Mouse (Mus musculus) natural killer cell, adult 2 months (primary cell): Measurements from ENCODE around the gene Ttc23l.
"Not testable (repeated sequence)": the region's sequence is repeated elsewhere in the genome, so short reads cannot be mapped to it uniquely, and the experiment has no call there.

Source experiments
- DNase-seq, 2 experiments: peaks; one replicate each; pipeline ENCODE4 v3.0.0; 2022; ENCODE audit warnings: low spot score in 2 of 2

Gene Ttc23l

GRCm38 (mm10) chr15:10558465-10558864, at the start of gene Ttc23l:
Ttc23l (minus strand) TSS chr15:10558668.
- DNase-seq: no peak

DNA sequence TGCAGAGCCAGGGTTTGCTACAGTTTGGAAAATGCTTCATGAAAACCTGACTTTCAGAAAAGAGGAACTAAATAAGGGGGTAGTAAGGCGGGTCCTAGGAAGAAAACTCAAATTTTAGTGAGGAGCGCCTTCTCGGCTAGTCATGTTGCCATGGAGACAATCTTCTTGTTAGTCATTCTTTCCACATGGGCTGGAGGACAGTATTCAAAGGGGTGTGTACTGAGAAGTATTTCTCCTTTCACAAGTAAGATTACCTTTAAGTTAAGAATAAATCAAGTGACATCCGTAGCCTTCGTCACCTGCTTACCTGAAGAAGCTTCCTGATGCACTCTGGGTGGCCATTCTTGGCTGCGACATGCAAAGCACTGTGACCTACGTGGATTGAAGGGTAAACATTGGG, 40.9 kb upstream of the Ttc23l start:
- DNase-seq: no peak

GRCm38 (mm10) chr15:10598259-10599225, 40.1 kb upstream of the Ttc23l start:
- DNase-seq: no peak

DNA sequence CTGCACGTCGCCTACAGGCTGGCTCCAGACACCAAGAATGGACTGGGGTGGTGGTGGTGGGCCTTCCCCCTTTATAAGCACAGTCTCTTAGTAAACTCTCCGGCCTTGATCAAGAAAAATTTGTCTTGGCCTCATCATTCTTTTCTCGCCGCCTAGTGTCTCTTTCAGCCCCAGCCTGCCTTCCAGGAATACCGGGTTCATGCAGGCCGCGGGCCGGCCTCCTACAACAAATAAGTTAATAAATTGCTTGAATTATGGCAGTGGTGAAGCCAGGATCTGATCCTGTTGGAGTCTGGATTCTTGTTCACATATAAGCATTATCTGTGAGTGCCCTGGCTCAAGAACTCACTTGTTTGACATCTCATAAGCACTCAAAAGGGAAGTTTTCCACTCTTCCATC, 38.4 kb upstream of the Ttc23l start:
- no peak for DNase-seq

DNA sequence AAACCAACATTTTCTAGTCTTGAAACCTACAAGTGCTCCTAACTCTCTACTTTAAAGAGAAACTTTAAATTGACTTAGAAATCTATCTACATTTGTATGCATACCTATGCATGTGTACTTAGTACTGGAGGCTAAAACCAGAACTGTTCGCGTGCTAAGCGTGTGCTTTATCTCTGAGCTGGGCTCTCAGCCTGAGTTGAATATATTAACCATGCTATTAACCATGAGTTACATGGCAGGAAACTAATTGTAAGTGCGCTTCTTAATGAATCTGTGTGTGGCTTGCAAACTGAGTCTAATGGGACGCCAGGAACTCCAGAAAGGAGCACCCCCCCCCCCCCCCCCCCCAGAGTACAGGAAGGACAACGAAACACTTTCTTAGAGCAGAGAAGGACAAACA, 36.9 kb upstream of the Ttc23l start:
- DNase-seq: no peak

DNA sequence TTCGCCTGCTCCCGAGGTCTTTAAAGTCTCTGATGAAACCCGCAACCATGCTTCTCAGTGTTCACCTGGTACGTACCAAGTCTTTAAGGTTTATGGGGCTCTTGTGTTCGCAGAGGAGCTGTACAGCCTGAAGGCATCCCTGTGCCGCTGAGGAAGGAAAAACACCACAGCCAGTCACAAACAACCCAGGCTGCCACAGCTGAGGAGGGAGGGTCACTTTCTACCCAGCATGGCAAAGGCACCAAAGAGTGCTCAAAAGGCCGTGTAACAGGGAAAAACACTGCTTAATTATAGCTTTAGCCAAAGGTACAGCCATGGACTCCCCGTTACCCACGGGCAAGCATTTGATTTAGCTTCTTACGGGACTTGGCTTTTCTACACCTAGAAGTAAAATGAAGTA, 36.4 kb upstream of the Ttc23l start:
- no peak for DNase-seq

DNA sequence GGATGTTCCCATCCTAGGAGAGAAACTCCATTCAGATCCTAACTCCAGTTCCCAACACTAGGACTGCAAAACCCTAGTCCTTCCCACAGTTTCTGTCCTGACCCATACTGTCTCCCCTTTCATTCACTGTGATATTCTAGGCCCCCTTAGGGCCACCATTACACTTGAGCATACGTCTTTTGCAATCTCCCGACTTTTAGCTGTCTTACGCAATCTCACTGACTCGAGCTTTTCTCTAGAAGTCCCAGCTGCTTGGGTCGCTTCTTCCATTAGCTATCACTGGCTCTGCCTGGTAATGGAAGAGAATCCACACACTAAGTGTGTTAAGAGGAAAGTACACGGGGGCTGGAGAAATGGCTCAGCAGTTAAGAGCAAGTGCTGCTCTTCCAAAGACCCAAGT, 34.6 kb upstream of the Ttc23l start:
- no peak for DNase-seq

GRCm38 (mm10) chr15:10586565-10586964, 28.1 kb upstream of the Ttc23l start:
- no peak for DNase-seq

DNA sequence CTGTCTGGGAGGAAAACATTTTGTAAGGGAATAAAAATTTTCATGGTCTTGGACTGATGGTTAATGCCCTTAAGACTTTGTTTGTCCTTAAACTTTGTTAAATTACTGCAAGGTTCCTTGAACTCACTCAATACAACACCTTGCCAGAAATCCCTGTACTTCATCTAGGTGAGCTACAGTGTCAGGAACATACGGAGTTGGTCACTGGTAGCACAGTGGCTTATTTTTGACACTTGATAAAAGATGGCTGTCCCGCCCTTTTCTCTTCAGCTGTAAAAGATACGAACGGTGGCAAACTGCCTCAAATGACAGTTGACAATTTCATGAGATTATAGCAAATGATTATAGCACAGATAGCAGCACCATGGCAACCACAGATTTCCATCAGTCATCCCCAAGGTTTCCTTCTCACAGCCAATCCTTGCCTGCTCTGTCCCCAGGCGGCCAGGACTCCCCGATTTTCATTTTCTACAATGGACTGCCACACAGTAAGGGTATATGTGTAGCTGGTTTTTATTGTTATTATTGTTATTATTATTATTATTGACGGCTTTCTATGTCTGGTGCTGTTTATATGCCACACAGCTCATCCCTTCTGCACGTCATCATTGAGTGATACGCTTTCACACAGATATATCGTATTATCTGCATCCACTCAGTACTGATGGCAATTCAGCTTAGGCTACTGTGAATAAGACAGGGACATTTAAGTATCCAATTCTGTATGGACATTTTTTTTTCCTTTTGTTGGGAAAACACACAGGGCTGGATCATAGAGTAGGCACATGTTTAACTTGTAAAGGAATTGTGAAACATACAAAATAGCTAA, 26.1 kb upstream of the Ttc23l start:
- no peak for DNase-seq

DNA sequence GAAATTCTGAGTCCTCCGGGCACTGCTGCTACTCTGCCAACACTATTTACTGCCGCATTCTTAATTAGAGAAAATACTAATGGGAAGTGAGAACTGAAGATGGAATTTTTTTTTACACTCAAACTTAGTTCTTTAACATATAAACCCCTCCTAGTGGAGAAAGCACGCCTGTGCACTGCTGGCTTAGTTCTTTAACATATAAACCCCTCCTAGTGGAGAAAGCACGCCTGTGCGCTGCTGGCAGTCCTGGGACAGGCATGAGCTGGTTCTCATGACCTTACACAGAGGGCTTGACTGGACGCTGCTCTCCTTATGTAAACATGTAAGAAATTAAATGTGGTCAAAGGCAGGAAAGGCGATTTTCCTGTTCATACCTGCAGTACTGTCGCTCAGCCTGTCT, 24.9 kb upstream of the Ttc23l start:
- peak; percentile 15 to 51 for DNase-seq

GRCm38 (mm10) chr15:10579159-10579558, 20.7 kb upstream of the Ttc23l start:
- no peak for DNase-seq

- no peak for DNase-seq
Observed at GRCm38 (mm10) chr15:10566486-10566885, 8.0 kb upstream of the Ttc23l start.

DNA sequence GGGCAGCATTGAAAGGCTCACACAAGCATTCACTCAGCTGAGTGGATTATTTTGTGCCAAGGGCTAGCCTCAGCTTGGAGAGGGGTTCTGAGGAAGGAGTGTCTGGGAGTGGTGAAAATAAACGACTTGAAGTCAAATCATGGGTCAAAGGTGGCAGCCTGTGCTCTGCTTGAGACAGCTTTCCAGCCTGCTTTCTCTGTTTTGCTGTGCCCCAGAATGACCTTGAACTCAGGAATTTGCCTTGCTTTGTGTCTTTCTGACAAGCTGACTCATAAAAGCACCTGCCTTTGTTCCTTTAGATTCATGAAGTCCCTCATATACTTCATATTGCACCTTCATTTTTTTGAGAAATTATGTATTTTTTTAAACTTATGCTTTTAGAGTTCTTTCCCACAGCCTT, 5.7 kb upstream of the Ttc23l start:
- DNase-seq: no peak

- DNase-seq: no peak
Observed at GRCm38 (mm10) chr15:10562281-10562680, 3.8 kb upstream of the Ttc23l start.

- DNase-seq: no peak
Observed at GRCm38 (mm10) chr15:10560005-10560404, 1.5 kb upstream of the Ttc23l start.

- DNase-seq: no peak
Observed at GRCm38 (mm10) chr15:10554336-10554735, 4.1 kb downstream of the Ttc23l start.

DNA sequence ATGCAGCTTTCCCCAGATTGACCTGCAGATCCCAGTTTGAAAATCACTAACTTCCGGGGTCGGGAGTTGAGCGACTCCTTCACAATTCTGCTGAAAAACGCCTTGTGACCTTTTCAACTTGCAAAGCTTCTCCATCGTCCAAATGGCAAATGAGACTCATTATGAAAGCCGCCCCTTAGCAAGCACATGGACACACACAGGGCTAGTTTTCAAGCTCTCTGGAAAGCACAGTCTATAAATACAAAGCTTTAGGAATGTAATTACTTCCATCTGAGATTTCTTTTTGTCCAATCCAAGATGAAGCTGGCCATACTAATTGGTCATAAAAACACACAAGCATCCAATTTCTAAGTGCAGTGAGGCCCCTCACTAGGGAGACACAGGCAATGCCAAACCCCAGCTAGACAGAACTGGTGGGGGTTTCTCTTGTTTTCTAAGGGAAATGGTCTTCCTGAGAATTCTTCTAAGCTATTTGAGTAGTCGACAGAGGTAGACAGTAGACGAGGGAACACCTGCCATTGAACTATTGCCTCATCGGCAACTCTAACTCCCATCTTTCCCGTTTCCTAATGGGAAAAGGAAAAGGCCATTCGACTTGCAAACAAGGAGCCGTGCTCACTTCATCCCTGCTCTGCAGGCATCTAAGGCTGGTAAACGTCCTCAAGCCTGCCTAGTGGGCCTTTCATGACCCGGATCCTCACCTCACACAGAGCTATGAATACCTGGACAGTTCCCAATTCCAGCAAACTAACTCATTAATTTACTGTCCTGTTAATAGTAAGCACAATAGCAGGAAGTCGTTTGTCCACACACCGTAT, 18.0 kb downstream of the Ttc23l start:
- no peak for DNase-seq

DNA sequence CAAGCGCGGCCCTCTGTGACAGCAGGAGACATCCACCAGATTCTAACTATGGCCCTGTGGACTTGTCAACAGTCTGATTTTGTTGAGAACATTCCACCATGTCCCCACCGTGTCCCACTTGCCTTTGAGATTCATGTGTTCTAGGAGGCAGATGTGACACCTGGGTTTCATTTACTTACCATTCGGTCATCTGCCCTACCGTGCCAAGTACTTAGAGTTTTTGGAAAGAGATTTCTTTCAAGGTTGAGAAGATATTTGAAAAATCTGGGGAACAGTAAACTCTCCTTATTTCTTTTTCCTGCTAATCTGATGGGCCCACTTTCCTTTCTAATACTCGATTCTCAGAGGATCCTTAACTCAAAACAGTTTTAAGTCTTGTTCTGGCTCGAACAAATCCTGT, 22.5 kb downstream of the Ttc23l start:
- no peak for DNase-seq

DNA sequence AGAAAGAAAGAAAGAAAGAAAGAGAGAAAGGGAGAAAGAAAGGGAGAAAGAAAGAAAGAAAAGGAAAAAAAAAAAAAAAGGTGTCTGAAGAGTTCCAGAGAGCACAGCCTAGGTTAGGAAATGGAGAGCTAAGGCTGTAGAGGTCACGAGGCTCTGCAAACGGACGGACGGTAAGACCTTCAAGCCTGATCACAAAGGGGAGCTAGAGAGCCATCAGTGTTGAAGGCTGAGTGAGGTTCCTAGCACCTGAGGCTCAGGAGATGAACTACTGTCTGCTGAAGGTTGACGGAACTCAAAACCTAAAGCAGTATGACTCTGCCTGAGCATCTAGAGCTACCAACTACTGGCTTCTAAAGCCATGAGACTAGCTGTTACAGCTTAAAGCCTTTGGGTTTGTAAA, 23.9 kb downstream of the Ttc23l start:
- no peak for DNase-seq

DNA sequence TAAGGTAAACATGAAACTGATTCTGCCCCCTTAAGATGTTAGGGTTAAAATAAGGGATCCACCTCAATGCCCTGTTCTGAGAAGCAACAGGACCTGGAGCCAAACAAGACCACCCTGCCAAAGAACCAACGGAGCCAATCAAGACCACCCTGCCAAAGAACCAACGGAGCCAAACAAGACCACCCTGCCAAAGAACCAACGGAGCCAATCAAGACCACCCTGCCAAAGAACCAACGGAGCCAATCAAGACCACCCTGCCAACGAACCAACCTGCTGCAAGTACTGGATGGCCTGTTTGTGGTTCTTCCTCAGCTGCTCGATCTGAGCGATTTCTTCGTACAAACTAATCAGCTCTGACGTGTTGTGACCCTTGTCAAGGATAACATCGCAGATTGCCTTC, 25.1 kb downstream of the Ttc23l start:
- not testable (repeated sequence) for DNase-seq

GRCm38 (mm10) chr15:10531352-10531751, 27.1 kb downstream of the Ttc23l start:
- no peak for DNase-seq

DNA sequence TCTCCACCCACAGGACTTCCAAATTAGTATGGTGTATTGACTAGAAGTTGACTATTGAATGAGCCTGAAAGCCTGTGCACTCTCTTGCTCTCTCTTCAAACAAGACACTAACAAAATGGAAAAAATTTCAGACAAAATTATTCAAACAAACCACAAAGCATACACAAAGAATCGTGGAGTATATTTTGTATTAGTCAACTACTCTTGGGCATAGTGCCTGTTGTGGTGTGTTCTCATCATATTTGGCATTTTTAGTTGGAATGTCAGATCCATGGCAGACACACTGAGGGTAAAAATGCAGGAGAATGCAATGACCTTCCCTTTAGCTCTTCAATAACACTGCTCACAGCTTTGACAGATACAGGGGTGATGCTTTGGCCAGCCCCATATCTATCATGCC, 32.6 kb downstream of the Ttc23l start:
- no peak for DNase-seq
